Mouse (Mus musculus) heart, embryonic 14.5 days (tissue): ENCODE measurements around the gene Vopp1. TPM values are rescaled to one million over a fixed set of nuclear protein-coding genes. Genes with fewer than 3 reads are reported as not detected.

Source experiments
- ATAC-seq: fragments of 200-750 bp; cut with Nextera tagmentation; 2 replicates; pipeline ENCODE4 v1.8.0; 2017; ENCODE audit warnings: low read depth, moderate TSS enrichment; ENCODE audit not compliant: insufficient number of reproducible peaks, insufficient read depth, low FRiP score
- H3K27ac ChIP-seq, 2 experiments: fragments of 200-500 bp in 1 of 2; fragments of 300-500 bp in 1 of 2; sonication (generic) in 1 of 2; replicated peaks in 1 of 2; 2 replicates each; pipeline ENCODE4 v1.5.1; 2012 to 2014; ENCODE audit warnings: low read depth in 2 of 2, low read length in 2 of 2, control low read depth in 1 of 2, mild to moderate bottlenecking in 1 of 2, mixed read lengths in 1 of 2; ENCODE audit not compliant: control insufficient read depth in 1 of 2, insufficient read depth in 1 of 2
- H3K27me3 ChIP-seq: fragments of 300-500 bp; sonication (generic); 2 replicates; pipeline ENCODE4 v1.6.1; 2014; ENCODE audit warnings: mild to moderate bottlenecking, low read length, control low read depth; ENCODE audit not compliant: control insufficient read depth, insufficient read depth
- H3K36me3 ChIP-seq: fragments of 300-500 bp; sonication (generic); 2 replicates; pipeline ENCODE4 v1.6.1; 2014; ENCODE audit warnings: mild to moderate bottlenecking, control low read depth, low read length, mixed read lengths; ENCODE audit not compliant: control insufficient read depth, insufficient read depth
- H3K4me1 ChIP-seq, 2 experiments: fragments of 200-500 bp in 1 of 2; fragments of 300-500 bp in 1 of 2; sonication (generic) in 1 of 2; 2 replicates each; pipeline ENCODE4 v1.6.1; 2012 to 2014; ENCODE audit warnings: low read length in 2 of 2, control low read depth in 1 of 2, mixed read lengths in 1 of 2; ENCODE audit not compliant: control insufficient read depth in 2 of 2, insufficient read depth in 2 of 2
- H3K4me2 ChIP-seq: fragments of 300-500 bp; sonication (generic); 2 replicates; pipeline ENCODE4 v1.6.1; 2014; ENCODE audit warnings: mild to moderate bottlenecking, low read length
- H3K4me3 ChIP-seq, 2 experiments: fragments of 200-500 bp in 1 of 2; fragments of 300-500 bp in 1 of 2; sonication (generic) in 1 of 2; 2 replicates each; pipeline ENCODE4 v1.5.1; 2012 to 2014; ENCODE audit warnings: low read length in 2 of 2, mild to moderate bottlenecking in 2 of 2, control low read depth in 1 of 2, low read depth in 1 of 2, moderate library complexity in 1 of 2; ENCODE audit not compliant: control insufficient read depth in 1 of 2, insufficient read depth in 1 of 2
- H3K9ac ChIP-seq: fragments of 300-500 bp; sonication (generic); 2 replicates; pipeline ENCODE4 v1.6.1; 2014; ENCODE audit warnings: mild to moderate bottlenecking, low read length
- H3K9me3 ChIP-seq: fragments of 300-500 bp; sonication (generic); 2 replicates; pipeline ENCODE4 v1.6.1; 2016; ENCODE audit warnings: low read length, control low read depth; ENCODE audit not compliant: control insufficient read depth
- WGBS: fragments of 180-500 bp; shearing (Covaris S2); extraction: QIAGEN DNeasy Blood & Tissue Kit; methylation state at CpG from one replicate; pipeline ENCODE4 v1.1.7; 2014; 5-methylcytosine and 5-hydroxymethylcytosine counted together
- polyA plus RNA-seq: library from polyadenylated mRNA; unstranded; fragments of >200 nt; fragmentation: Nextera tagmentation; extraction: Ambion mirVana; gene quantifications from 2 replicates; pipeline ENCODE4 v1.2.1, GENCODE M21; 2014

The Vopp1 gene
- polyA plus RNA-seq, 1 experiment from 2014 or later, result 14.3 TPM

DNA sequence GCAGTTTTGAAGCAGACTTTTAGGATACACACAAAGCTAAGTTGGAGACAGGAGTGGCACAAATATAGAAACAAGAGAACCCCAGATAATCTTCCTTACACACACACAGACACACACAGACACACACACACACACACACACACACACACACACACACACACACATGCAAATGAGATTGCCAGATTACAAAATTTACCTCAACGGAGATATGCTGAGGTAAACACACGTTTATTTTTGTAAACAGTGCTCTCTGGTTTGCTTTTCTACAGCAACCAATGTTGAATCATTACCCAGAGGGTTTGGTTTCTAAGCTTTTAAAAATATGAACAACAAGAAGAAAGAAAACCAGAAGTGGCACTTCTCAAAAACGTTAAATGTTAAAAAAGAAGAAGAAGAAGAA, 1.5 kb downstream of the Vopp1 start:
- 23% methylated on average over 3 of the region's 3 CpGs for WGBS
- Histone ChIP-seq H3K9me3 (no peaks in the 10 kb centered on the region), H3K4me2 (peak overlapping the region; percentile 44), H3K36me3 (no peaks in the 10 kb centered on the region), H3K9ac (peak overlapping the region; percentile 25; the same call in 1 of the 2 replicates), H3K27ac (no peak overlapping the region), H3K4me1 (peaks cover 0 to 12% of the 10 kb centered on the region in 2 experiments; a peak in 3 of 4 replicates), H3K4me3 (peak overlapping the region in 1 of 2 experiments; percentile 16; a peak in 1 of 4 replicates), H3K27me3 (no peaks in the 10 kb centered on the region)
- ATAC-seq, result no peak

- H3K4me1 ChIP-seq, result peaks cover 0 to 12% of the 10 kb centered on the region in 2 experiments; a peak in 3 of 4 replicates
- no peak for ATAC-seq
- H3K4me2 ChIP-seq, result peak overlapping the region; percentile 44
- no peaks in the 10 kb centered on the region for H3K36me3 ChIP-seq
- H3K9me3 ChIP-seq, result no peaks in the 10 kb centered on the region
- no peak overlapping the region for H3K27ac ChIP-seq
- H3K27me3 ChIP-seq, result no peaks in the 10 kb centered on the region
- peak overlapping the region; percentile 25; the same call in 1 of the 2 replicates for H3K9ac ChIP-seq
- WGBS, result 68% methylated on average over 5 of the region's 5 CpGs
- no peak overlapping the region for H3K4me3 ChIP-seq
These were observed 2.1 kb downstream of the Vopp1 start for GRCm38 (mm10) chr6:57822648-57823410.

GRCm38 (mm10) chr6:57814436-57814940, 10.5 kb downstream of the Vopp1 start:
- 82% methylated on average over 2 of the region's 2 CpGs for WGBS
- Histone ChIP-seq H3K9me3 (peaks cover 3% of the 10 kb centered on the region; the same call in 1 of the 2 replicates), H3K9ac (no peak overlapping the region), H3K27me3 (no peaks in the 10 kb centered on the region), H3K27ac (no peak overlapping the region), H3K4me2 (no peak overlapping the region), H3K36me3 (no peaks in the 10 kb centered on the region), H3K4me3 (no peak overlapping the region), H3K4me1 (peaks cover 0 to 5% of the 10 kb centered on the region in 2 experiments; a peak in 1 of 4 replicates)
- ATAC-seq, result no peak

GRCm38 (mm10) chr6:57811748-57812730, 12.9 kb downstream of the Vopp1 start:
- no peak for ATAC-seq
- 79% methylated on average over 3 of the region's 3 CpGs for WGBS
- no peak overlapping the region for H3K4me2 ChIP-seq
- H3K36me3 ChIP-seq, result no peaks in the 10 kb centered on the region
- no peak overlapping the region for H3K9ac ChIP-seq
- H3K9me3 ChIP-seq, result peaks cover 5% of the 10 kb centered on the region; the same call in 1 of the 2 replicates
- H3K27me3 ChIP-seq, result no peaks in the 10 kb centered on the region
- no peak overlapping the region for H3K4me3 ChIP-seq
- peaks cover 0 to 5% of the 10 kb centered on the region in 2 experiments; a peak in 1 of 4 replicates for H3K4me1 ChIP-seq
- H3K27ac ChIP-seq, result no peak overlapping the region

- Histone ChIP-seq H3K27ac (no peak overlapping the region), H3K9me3 (peaks cover 5% of the 10 kb centered on the region; the same call in 1 of the 2 replicates), H3K36me3 (no peaks in the 10 kb centered on the region), H3K4me1 (0 out of 4 replicates have a peak, but pooled peaks cover 0 to 7% of the 10 kb centered on the region in 2 experiments), H3K27me3 (no peaks in the 10 kb centered on the region), H3K4me2 (no peak overlapping the region), H3K4me3 (no peak overlapping the region), H3K9ac (no peak overlapping the region)
- 82% methylated on average over 5 of the region's 5 CpGs for WGBS
- no peak for ATAC-seq
These were observed 19.5 kb downstream of the Vopp1 start for GRCm38 (mm10) chr6:57805218-57806069.

DNA sequence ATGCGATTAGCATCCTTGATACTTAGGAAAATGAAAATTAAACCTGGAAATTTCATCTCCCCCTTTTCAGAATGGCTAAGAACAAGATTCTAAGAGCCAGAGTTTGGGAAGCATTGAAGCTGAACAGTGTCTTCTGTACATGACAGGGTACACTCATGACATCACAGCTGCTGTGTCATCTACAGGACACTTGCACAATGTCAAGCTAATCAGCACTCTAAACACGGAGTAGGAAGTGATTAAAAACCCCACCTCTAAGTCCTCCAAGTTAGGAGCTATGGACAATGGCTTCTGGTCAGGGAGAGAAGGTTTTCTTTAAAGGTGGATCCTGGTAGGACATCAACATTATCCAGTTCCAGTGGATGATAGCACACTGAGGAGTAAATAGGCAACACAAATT, 21.8 kb downstream of the Vopp1 start:
- H3K4me1 ChIP-seq, result 0 out of 4 replicates have a peak, but pooled peaks cover 0 to 7% of the 10 kb centered on the region in 2 experiments
- 50% methylated on average over 2 of the region's 2 CpGs for WGBS
- H3K9me3 ChIP-seq, result no peaks in the 10 kb centered on the region
- no peak for ATAC-seq
- H3K9ac ChIP-seq, result no peak overlapping the region
- no peak overlapping the region for H3K27ac ChIP-seq
- H3K4me2 ChIP-seq, result no peak overlapping the region
- H3K27me3 ChIP-seq, result no peaks in the 10 kb centered on the region
- H3K4me3 ChIP-seq, result no peak overlapping the region
- no peaks in the 10 kb centered on the region for H3K36me3 ChIP-seq
